Mouse (Mus musculus): ENCODE measurements around the gene Brd1. TPM values are rescaled to one million over a fixed set of nuclear protein-coding genes. Genes with fewer than 3 reads are reported as not detected.

The Brd1 gene
- polyA plus RNA-seq, 1 experiment from 2014 or later: 27.2 TPM

Other genes starting within 250 kb of the Brd1 start
- gene Zdhhc25, start 133.9 kb downstream of the Brd1 start, polyA plus RNA-seq (2015; fragmentation: Nextera tagmentation; extraction: Ambion mirVana): not detected in 2 replicates
- 22.0 and 23.0 TPM in 2 replicates for gene Zbed4, start 17.4 kb upstream of the Brd1 start, polyA plus RNA-seq (2015; fragmentation: Nextera tagmentation; extraction: Ambion mirVana)
- gene Alg12, start 85.1 kb upstream of the Brd1 start, polyA plus RNA-seq (2015; fragmentation: Nextera tagmentation; extraction: Ambion mirVana): 7.8 and 8.5 TPM in 2 replicates
- 58.5 and 59.5 TPM in 2 replicates for gene Creld2, start 85.4 kb upstream of the Brd1 start, polyA plus RNA-seq (2015; fragmentation: Nextera tagmentation; extraction: Ambion mirVana)
- gene Pim3, start 128.0 kb upstream of the Brd1 start, polyA plus RNA-seq (2015; fragmentation: Nextera tagmentation; extraction: Ambion mirVana): 69.1 and 70.7 TPM in 2 replicates
- gene Ttll8, start 220.2 kb upstream of the Brd1 start, polyA plus RNA-seq (2015; fragmentation: Nextera tagmentation; extraction: Ambion mirVana): 0.14 TPM in 1 of 2 replicates, not detected in the other
- 29.6 and 36.6 TPM in 2 replicates for gene Mlc1, start 244.8 kb upstream of the Brd1 start, polyA plus RNA-seq (2015; fragmentation: Nextera tagmentation; extraction: Ambion mirVana)
- not detected in 2 replicates for gene Mov10l1, start 248.7 kb upstream of the Brd1 start, polyA plus RNA-seq (2015; fragmentation: Nextera tagmentation; extraction: Ambion mirVana)

All from forebrain, embryonic 15.5 days (tissue).